Mouse (Mus musculus): Measurements from ENCODE around the gene Xrcc6.

Xrcc6 gene

DNA sequence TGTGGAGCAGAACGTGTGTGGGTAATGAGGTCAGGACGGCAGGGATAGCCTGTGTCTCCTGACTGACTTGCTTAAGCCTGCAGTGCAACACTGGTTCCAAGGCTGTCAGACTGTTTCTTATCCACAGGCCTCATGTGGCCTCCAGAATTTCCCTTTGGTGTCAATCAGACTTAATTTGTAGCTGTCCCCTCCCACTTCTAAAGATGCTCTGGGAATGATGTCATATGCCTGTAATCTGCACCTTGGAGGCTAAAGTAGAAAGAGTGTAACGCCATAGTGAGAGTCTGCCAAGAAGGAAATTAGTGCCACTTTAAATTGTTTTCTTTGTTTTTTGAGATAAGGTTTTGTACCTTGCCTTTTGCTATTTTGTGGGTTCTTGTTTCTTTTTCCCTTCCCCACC lies 31.7 kb downstream of the Xrcc6 start:
- DNase-seq (ENCODE audit: low read depth), result no peak

DNA sequence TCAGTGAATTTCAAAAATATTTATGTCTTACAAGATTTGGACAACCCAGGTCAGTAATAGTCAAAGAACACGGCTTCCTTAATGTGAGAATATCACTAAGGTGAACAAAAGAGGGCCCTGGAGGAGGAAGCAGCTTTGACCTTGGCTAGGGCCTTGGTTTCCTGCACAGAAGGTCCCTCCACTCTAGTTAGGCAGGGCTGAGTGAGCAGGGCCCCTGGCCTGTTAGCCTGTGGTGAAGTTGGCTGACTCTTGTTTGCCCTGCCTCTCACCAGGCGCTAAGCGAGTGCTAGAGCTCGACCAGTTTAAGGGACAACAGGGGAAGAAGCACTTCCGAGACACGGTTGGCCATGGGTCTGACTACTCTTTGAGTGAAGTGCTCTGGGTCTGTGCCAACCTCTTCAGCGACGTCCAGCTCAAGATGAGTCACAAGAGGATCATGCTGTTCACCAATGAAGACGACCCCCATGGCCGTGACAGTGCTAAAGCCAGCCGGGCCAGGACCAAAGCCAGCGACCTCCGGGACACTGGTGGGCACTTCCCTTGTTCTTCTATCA lies 35.0 kb downstream of the Xrcc6 start:
- DNase-seq (ENCODE audit: low read depth), result no peak

GRCm38 (mm10) chr15:82023965-82024635 lies 36.5 kb downstream of the Xrcc6 start:
- no peak for DNase-seq (ENCODE audit: low read depth)

- DNase-seq (ENCODE audit: low read depth), result no peak
These were observed 39.6 kb downstream of the Xrcc6 start for GRCm38 (mm10) chr15:82027276-82027675.

GRCm38 (mm10) chr15:82027726-82028125 lies 40.1 kb downstream of the Xrcc6 start:
- DNase-seq (ENCODE audit: low read depth), result no peak

- no peak for DNase-seq (ENCODE audit: low read depth)
These were observed 44.8 kb downstream of the Xrcc6 start for GRCm38 (mm10) chr15:82032386-82032785.

DNA sequence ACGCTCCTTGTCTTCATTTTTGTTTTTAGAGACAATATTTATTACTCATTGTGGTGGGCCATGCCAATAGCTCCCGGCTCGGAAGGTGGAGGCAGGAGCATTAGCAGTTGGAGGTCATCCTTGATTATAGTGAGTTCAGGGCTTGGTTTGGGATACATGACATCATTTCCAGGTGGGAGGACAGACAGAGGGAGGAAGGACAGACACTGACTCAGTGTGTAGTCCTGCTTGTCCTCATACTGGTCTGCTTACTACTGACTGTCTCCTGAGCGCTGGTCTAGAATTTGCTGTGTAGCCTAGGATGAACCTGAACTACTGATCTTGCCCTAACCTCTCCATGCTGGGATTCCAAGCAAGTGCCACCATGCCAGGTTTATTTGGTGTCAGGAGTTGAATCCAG lies 46.1 kb downstream of the Xrcc6 start, which contains the start of gene Desi1:
Gene Desi1 (minus strand): TSS at position 101 of the 400 bp plus-strand sequence.
- no peak for DNase-seq (ENCODE audit: low read depth)

DNA sequence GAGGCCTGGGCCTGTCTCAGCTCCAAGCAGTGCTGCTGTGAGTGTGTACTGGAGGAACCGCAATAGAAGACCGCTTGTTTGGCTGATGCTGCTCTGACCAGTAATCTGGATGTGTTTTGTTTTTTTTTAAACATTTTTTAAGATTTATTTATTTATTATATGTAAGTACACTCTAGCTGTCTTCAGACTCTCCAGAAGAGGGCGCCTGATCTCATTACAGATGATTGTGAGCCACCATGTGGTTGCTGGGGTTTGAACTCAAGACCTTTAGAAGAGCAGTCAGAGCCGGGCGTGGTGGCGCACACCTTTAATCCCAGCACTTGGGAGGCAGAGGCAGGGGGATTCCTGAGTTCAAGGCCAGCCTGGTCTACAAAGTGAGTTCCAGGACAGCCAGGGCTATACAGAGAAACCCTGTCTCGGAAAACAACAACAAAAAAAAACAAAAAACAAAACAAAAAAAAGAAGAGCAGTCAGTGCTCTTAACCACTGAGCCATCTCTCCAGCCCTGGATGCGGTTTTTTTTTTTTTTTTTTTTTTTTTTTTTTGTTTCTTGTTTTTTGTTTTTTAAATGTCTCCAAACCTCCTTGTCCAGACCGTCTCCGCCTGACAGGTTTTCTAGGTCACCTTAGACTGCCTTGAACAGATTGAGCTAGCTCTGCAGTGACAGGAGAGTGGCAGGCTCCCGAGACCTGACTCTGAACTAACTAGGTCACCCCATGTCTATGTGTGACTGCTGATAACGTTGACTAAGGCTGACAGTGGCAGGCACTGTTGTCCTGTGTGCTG lies 48.5 kb downstream of the Xrcc6 start:
- DNase-seq (ENCODE audit: low read depth), result no peak

DNA sequence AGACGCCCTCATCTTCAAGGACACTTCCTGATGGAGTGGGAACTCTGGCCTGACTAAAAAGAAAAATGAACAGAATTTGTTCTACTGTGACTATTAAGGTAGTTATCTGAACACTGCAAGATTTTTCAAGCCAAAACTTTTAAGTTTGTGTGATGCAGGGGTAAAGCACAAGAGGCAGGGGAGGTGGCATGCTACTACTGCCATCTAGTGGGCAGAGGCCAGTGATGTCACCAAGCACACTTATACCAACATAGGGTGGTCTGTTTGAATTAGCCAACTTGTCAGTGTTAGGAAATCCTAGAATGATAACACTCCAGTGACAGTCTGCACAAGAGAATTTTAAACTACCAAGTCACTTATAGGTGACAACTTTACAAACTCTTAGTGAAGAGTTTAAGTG lies 53.0 kb downstream of the Xrcc6 start:
- no peak for DNase-seq (ENCODE audit: low read depth)

- DNase-seq (ENCODE audit: low read depth), result no peak
These were observed 56.6 kb downstream of the Xrcc6 start for GRCm38 (mm10) chr15:82044166-82044784.

GRCm38 (mm10) chr15:82046246-82046891 lies 58.7 kb downstream of the Xrcc6 start:
- no peak for DNase-seq (ENCODE audit: low read depth)

DNA sequence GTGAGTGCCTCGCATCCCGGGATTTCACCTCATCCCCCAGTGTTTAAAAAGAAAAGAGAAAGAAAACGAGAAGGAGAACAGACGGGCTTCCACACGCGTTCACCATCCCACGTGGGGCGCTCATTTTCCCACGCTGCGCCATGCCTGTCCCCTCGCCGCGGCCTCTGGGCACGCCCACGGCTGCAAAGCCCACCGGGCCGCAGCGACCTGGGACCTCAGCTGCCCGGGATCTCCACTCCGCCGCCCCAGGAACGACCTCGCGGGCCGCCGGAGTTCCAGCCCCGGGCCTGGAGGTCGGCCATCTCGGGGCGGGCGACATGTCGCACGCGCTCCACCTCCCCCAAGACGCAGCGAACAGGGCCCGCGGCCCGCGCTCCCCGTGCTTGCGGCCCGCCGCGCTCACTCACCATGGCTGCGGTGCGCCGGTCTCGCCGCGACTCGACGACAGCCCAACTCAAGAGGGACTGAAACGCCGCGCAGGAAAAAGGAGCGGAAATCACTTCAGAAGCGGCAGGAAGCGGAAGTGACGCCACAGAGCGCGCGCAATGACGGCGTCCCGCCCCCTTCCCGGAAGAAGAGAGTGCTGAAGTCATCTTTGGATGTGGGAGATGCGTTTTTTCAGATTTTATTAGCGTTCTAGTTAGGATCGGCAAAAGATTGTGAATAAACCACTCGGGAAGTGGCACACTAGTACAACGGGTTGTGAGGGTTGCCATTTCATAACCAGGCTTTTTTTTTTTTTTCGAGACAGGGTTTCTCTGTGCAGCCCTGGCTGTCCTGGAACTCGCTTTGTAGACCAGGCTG lies 59.6 kb downstream of the Xrcc6 start, which contains the start of gene Snu13:
Gene Snu13 (minus strand): TSS at position 519 of the 804 bp plus-strand sequence.
- peak; percentile 77 for DNase-seq (ENCODE audit: low read depth)

DNA sequence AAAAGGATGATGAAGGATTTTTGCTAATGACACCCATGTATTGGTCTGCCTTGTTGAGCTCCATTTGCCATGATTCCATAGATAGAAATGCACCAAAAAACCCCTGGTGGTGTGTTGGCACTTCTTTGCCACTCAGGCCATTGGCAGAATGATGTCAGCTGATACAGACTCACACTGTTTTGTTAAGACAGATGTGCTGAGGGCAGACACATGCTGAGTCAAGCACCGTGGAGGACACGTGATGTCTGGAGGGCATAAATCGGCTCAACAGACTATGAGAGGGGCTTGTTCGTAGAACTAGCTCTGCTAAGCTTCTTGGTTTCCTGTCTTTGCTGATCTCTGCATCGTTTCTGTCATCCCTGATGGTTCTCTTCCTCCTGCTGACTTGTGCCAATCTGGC lies 64.9 kb downstream of the Xrcc6 start:
- no peak for DNase-seq (ENCODE audit: low read depth)

- no peak for DNase-seq (ENCODE audit: low read depth)
These were observed 71.1 kb downstream of the Xrcc6 start, which contains the start of gene 4930407I10Rik for GRCm38 (mm10) chr15:82058719-82059201. TSS of gene 4930407I10Rik (plus strand) at chr15:82059151.

DNA sequence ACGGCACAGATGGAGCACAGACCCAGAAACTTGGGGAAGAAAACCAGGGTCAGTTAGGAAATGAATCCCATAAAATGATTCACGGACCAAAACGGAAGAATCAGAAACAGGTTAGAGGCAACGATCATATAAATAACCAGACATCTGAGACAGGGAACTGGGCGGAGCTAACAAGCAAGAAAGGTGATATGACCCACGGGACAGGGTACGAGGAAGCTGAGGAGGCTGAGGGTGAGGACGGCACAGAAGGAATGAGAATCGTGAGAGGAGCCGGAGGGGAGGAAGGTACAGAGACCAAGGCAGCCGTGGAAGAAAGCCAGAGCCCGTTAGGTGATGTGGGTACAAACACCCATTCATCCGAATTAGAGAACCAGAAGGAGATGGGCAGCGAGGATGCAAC lies 76.3 kb downstream of the Xrcc6 start:
- no peak for DNase-seq (ENCODE audit: low read depth)

DNA sequence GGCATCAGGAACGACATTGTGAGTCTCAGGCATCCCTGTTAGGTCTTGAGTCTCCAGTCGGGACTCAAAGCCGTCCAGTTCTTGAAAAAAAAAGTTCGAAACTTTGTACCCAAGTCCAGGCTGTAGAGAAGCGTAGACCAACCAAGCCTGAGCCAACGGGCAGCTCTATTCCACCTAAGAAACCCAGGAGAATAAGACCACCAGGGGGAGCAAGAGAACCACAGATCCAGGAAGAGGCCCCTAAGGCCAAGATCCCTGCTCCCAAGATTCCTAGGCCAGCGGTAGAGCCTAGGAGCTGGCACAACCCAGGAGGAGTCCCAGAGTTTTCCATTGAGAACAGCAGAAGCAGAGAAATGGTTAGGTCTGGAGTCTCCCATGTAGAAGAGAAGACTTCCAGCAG lies 77.9 kb downstream of the Xrcc6 start:
- DNase-seq (ENCODE audit: low read depth), result peak; percentile 62

DNA sequence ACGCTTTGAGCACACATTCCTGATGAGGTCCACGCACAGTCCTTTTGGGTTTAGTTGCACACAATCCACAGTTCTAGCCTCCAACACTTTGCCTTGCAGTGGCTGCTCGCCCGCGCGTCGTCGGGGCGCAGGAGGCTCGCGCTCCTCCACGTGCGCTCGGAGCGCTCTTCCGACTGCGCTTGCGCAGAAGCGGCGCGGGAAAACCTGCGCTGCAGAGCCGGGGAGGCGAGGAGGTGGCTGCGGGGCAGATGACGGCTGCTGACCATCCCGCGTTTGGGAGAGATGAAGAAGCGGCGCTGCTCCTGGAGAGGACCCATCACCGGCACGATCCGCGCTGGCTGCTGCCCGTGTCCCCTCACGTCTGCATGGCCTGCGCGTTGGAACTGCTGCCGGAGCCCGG lies 82.3 kb downstream of the Xrcc6 start, which contains the start of gene Mei1:
Gene Mei1 (plus strand): TSS at position 99 of the 400 bp plus-strand sequence.
- no peak for DNase-seq (ENCODE audit: low read depth)

DNA sequence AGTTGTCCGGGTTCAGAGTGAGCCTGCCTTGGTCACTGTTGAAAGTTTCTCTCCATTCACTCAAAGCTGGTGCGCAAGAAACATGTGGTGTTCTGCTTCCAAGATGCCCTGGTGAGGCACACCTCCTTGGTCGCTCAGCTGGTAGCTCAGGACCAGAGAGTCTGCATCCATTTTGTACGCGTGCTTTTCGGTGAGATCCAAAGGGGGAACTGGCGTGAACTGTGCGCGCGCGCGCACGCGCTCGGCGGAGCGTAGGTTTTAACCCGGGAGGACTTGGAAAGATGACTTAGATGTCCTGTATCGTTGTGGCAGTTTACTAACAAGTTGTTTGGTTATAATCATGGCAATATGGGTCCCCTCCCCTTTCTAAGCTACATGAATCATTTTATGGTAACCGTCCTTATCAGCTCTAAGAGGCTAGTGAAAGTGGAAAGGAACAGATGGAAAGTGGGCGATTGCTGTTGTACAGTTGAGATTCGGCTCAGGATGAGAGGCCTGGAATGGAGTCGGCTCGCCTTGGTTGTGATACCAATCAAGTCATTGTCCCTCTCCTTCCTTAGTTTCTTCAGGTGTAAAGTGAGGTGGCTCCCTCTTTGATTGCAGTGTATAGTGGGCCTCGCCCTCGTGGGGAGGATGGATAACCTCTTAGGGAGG lies 84.3 kb downstream of the Xrcc6 start:
- no peak for DNase-seq (ENCODE audit: low read depth)

DNA sequence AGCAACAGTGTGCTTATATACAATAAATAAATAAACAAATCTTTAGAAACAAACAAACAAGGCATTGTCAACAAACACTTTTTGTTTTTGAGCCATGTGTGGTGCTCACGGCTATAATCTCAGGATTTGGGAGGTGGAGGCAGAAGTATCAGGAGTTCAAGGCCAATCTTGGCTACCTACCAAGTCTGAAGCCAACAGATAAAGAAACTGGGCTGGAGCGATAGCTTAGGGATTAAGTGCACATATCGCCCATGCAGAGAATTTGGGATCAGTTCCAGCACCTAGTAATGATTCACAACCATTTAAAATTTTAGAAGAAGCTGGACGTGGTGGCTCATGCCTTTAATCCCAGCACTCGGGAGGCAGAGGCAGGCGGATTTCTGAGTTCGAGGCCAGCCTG lies 85.9 kb downstream of the Xrcc6 start:
- no peak for DNase-seq (ENCODE audit: low read depth)

- no peak for DNase-seq (ENCODE audit: low read depth)
These were observed 92.2 kb downstream of the Xrcc6 start for GRCm38 (mm10) chr15:82079883-82080282.

Data from c-Kit-positive CD71-positive TER-119-negative erythroid progenitor cells, embryonic 14.5 days (primary cell).